Comparison of ENCODE assay signal across 34 mouse cellular contexts in the genomic region with DNA sequence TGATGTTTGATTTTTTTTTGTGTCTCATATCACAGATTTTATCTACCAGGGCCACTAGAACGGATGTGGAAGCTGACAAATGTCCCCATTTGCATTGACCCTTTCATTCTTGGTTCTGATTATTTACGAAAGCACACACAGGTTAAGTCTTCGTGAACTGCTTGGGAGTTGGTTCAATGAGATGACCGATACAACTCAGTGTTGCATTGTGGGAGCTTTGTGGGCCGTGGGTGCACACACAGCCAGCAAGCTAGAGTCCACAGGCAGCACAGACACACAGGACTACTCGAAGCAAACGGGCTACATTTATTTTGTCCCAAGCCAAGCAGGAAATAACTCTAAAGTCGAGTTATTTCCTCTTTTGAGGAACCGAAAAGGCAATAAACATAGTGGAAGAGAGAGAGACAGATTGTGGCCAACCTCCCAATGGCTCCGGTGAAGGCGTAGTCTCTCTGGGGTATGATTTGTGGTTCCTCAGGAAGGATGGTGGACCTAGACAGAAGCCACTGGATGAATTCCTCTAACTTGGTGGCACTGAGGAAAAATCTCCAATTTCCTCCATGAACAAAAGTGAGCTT. TPM values are rescaled to one million over a fixed set of nuclear protein-coding genes. Genes with fewer than 3 reads are reported as not detected.
A peak's percentile ranks its signal among the peaks of the same experiment; 100 is the strongest.
DNase-seq lines count a peak whose midpoint lies in the region; ATAC-seq lines count a peak whose summit lies in the region.
"Had no signal": no experiment of that assay in that cellular context is flagged by ENCODE, and none has a peak within 500 bp of the region (broad histone marks: within the 10 kb centered on the region; RNA-seq: fewer than 3 reads in every experiment).

No protein-coding gene starts in this region.

- H3K9me3 ChIP-seq in kidney, embryonic 15.5 days (replicated peaks) = no peaks in the 10 kb centered on the region
- H3K9me3 ChIP-seq: embryonic facial prominence, embryonic 13.5 days; forebrain, embryonic 12.5 days; G1E; heart, embryonic 13.5 days; hindbrain, embryonic 12.5 days; limb, embryonic 15.5 days; midbrain, embryonic 13.5 days; neural tube, embryonic 12.5 days had no signal

- DNase-seq in kidney, adult 18-20 months = peak; percentile 3
- DNase-seq in A20 (ENCODE audit: low read depth, low spot score) = peak; percentile 18
- DNase-seq in kidney, postnatal 36 days = peak; percentile 6 to 24
- DNase-seq in cerebellum, adult 8-10 months = no peak
- no peak for DNase-seq in left cerebral cortex, postnatal 25 days (ENCODE audit: low spot score in 2 of 2)
- no peak for DNase-seq in spleen, postnatal 14 days (ENCODE audit: low spot score in 2 of 2)
- DNase-seq: adrenal gland, adult 2 months; cerebellum, adult 18-20 months; cerebellum, postnatal 25 days; embryo, embryonic 11 days; gastrocnemius, adult 2 months; heart, postnatal 14 days; retina, postnatal 1 day; right cerebral cortex, postnatal 25 days; spleen, adult 18-20 months; thymus, adult 18-20 months; thymus, postnatal 4 days had no signal

- H3K27me3 ChIP-seq in kidney, embryonic 15.5 days = no peaks in the 10 kb centered on the region
- H3K27me3 ChIP-seq: embryonic facial prominence, embryonic 13.5 days; forebrain, embryonic 12.5 days; heart, embryonic 13.5 days; hindbrain, embryonic 12.5 days; limb, embryonic 15.5 days; midbrain, embryonic 13.5 days; neural tube, embryonic 12.5 days had no signal

- no peak overlapping the region for H3K4me2 ChIP-seq in kidney, embryonic 15.5 days
- H3K4me2 ChIP-seq: embryonic facial prominence, embryonic 13.5 days; forebrain, embryonic 12.5 days; heart, embryonic 13.5 days; hindbrain, embryonic 12.5 days; limb, embryonic 15.5 days; midbrain, embryonic 13.5 days; neural tube, embryonic 12.5 days had no signal

- H3K9ac ChIP-seq in kidney, embryonic 15.5 days = no peak overlapping the region
- H3K9ac ChIP-seq: embryonic facial prominence, embryonic 13.5 days; forebrain, embryonic 12.5 days; heart, embryonic 13.5 days; hindbrain, embryonic 12.5 days; limb, embryonic 15.5 days; liver, embryonic 14.5 days; midbrain, embryonic 13.5 days; neural tube, embryonic 12.5 days had no signal

- intact Hi-C loops in left cerebral cortex, postnatal 25 days (cut with DNase I) = no loop called here

- WGBS in kidney, embryonic 15.5 days = 64% methylated on average over 11 of the region's 11 CpGs

- 0 out of 2 replicates have a peak, but pooled peaks cover 4% of the 10 kb centered on the region for H3K4me1 ChIP-seq in kidney, embryonic 15.5 days
- H3K4me1 ChIP-seq: embryonic facial prominence, embryonic 13.5 days; heart, embryonic 13.5 days; hindbrain, embryonic 12.5 days; limb, embryonic 15.5 days; neural tube, embryonic 12.5 days had no signal

- ATAC-seq in kidney, embryonic 15.5 days (replicated peaks; ENCODE audit: low FRiP score) = no peak
- ATAC-seq in common myeloid progenitor, adult 5-6 weeks (replicated peaks; ENCODE audit: low read depth, poor library complexity, severe bottlenecking) = peak; percentile 72
- ATAC-seq: midbrain, embryonic 13.5 days; Patski had no signal

- H3K27ac ChIP-seq in kidney, embryonic 15.5 days = no peak overlapping the region
- H3K27ac ChIP-seq: embryonic facial prominence, embryonic 13.5 days; forebrain, embryonic 12.5 days; gastrocnemius, adult 2 months; heart, embryonic 13.5 days; hindbrain, embryonic 12.5 days; limb, embryonic 15.5 days; liver, embryonic 14.5 days; midbrain, embryonic 13.5 days; neural tube, embryonic 12.5 days had no signal

- no peak overlapping the region for H3K4me3 ChIP-seq in kidney, embryonic 15.5 days (replicated peaks)
- H3K4me3 ChIP-seq: embryonic facial prominence, embryonic 13.5 days; erythroblast, embryonic 14.5 days; forebrain, embryonic 12.5 days; gastrocnemius, adult 2 months; heart, embryonic 13.5 days; hindbrain, embryonic 12.5 days; limb, embryonic 15.5 days; midbrain, embryonic 13.5 days; neural tube, embryonic 12.5 days had no signal

- H3K36me3 ChIP-seq in kidney, embryonic 15.5 days = no peaks in the 10 kb centered on the region
- H3K36me3 ChIP-seq: embryonic facial prominence, embryonic 13.5 days; forebrain, embryonic 12.5 days; G1E; heart, embryonic 13.5 days; hindbrain, embryonic 12.5 days; limb, embryonic 15.5 days; midbrain, embryonic 13.5 days; neural tube, embryonic 12.5 days had no signal

RNA-seq across cellular contexts. Expression of a gene that starts 1.3 kb away (rescaled TPM):
- not detected in 2 replicates for polyA plus RNA-seq in kidney, embryonic 15.5 days (2015; fragmentation: Nextera tagmentation; extraction: Ambion mirVana)
- total RNA-seq in common myeloid progenitor, adult 5-6 weeks (2017) = 0.69 TPM in 1 of 2 replicates, not detected in the other
- total RNA-seq in left cerebral cortex, postnatal 25 days (2021) = not detected
- total RNA-seq: adrenal gland, adult 2 months; adrenal gland, postnatal 4 days; gastrocnemius, adult 2 months; heart, postnatal 14 days; left cerebral cortex, postnatal 14 days had no signal
- polyA plus RNA-seq: adrenal gland, adult 2 months; embryonic facial prominence, embryonic 13.5 days; erythroblast, embryonic 14.5 days; forebrain, embryonic 12.5 days; G1E; heart, embryonic 13.5 days; hindbrain, embryonic 12.5 days; limb, embryonic 15.5 days; liver, embryonic 14.5 days; lung, embryonic 16.5 days; midbrain, embryonic 13.5 days; neural tube, embryonic 12.5 days; Patski; stomach, embryonic 14.5 days had no signal

Comparison
In these comparisons a context has a peak if more than half of its experiments do, and no peak if none do; other contexts are left out.
1. DNase-seq: peak in kidney, adult 18-20 months (single experiment), A20 (single experiment) and kidney, postnatal 36 days (2 of 2); none in cerebellum, adult 8-10 months (single experiment), left cerebral cortex, postnatal 25 days (0 of 2) and spleen, postnatal 14 days (0 of 2).